1 mouse cellular context compared by ENCODE assay signal in genomic region chr4:150927789-150928188, GRCm38 (mm10).
TF ChIP-seq lines count a peak whose summit lies in the region.

No protein-coding gene starts in this region.

TF ChIP-seq in CH12.LX, 34 proteins besides CTCF, POLR2A, EP300 and RAD21 (continued from another document):
- no peak for TF ChIP-seq NELFE (IDR thresholded peaks at IDR 0.05; ENCODE audit: low read depth, low read length)
- no peak for TF ChIP-seq TBP (conservative IDR thresholded peaks at IDR 0.05; ENCODE audit: low read depth, low read length)
- no peak for TF ChIP-seq JUND (conservative IDR thresholded peaks at IDR 0.05; ENCODE audit: low read depth, low read length)
- no peak for TF ChIP-seq JUN (IDR thresholded peaks at IDR 0.05; ENCODE audit: insufficient read depth, low read depth, low read length)
- TF ChIP-seq SMC3 (IDR thresholded peaks at IDR 0.05; ENCODE audit: low read depth, low read length), result no peak
- 0 out of 2 replicates have a peak, but pooled peaks have one; percentile 22 for TF ChIP-seq KAT2A (IDR thresholded peaks at IDR 0.05; ENCODE audit: insufficient replicate concordance, low read length)
- no peak for TF ChIP-seq UBTF (IDR thresholded peaks at IDR 0.05; ENCODE audit: low read depth, low read length)
- no peak for TF ChIP-seq USF2 (conservative IDR thresholded peaks at IDR 0.05; ENCODE audit: low read depth, low read length)
- TF ChIP-seq PAX5 (IDR thresholded peaks at IDR 0.05; ENCODE audit: low read length), result no peak
- TF ChIP-seq MAX (IDR thresholded peaks at IDR 0.05; ENCODE audit: low read length), result peak; percentile 66
- TF ChIP-seq ETS1 (conservative IDR thresholded peaks at IDR 0.05; ENCODE audit: low read depth, low read length), result peak; percentile 83
- TF ChIP-seq NRF1 (IDR thresholded peaks at IDR 0.05; ENCODE audit: low read depth, low read length), result no peak
- TF ChIP-seq CHD2 (IDR thresholded peaks at IDR 0.05; ENCODE audit: low read length), result 0 out of 2 replicates have a peak, but pooled peaks have one; percentile 33
- TF ChIP-seq RCOR1 (conservative IDR thresholded peaks at IDR 0.05; ENCODE audit: low read depth, low read length), result 0 out of 2 replicates have a peak, but pooled peaks have one; percentile 43
- TF ChIP-seq ZC3H11A (IDR thresholded peaks at IDR 0.05; ENCODE audit: low read depth, low read length), result no peak
- TF ChIP-seq GABPA (IDR thresholded peaks at IDR 0.05; ENCODE audit: insufficient replicate concordance, low read depth, low read length), result no peak
- TF ChIP-seq IRF4 (IDR thresholded peaks at IDR 0.05; ENCODE audit: low read depth, low read length), result peak; percentile 77
- TF ChIP-seq MAZ (IDR thresholded peaks at IDR 0.05; ENCODE audit: low read depth, low read length), result no peak
- TF ChIP-seq SIN3A (IDR thresholded peaks at IDR 0.05; ENCODE audit: low read length), result no peak; the same call in 1 of the 2 replicates
- peak; percentile 68; the same call in 1 of the 2 replicates for TF ChIP-seq MEF2A (IDR thresholded peaks at IDR 0.05; ENCODE audit: borderline replicate concordance, low read depth, low read length)
- peak; percentile 62; the same call in 1 of the 2 replicates for TF ChIP-seq TCF12 (IDR thresholded peaks at IDR 0.05; ENCODE audit: low read depth, low read length)
